In genomic region chr1:22805726-22806625, GRCm38 (mm10) we compare ENCODE assay signal across 8 mouse cellular contexts. TPM values are rescaled to one million over a fixed set of nuclear protein-coding genes. Genes with fewer than 3 reads are reported as not detected.
DNase-seq lines count a peak whose midpoint lies in the region; ATAC-seq lines count a peak whose summit lies in the region.

TSS of gene Rims1 (minus strand) at chr1:22805994.

- peak within 1 kb of the TSS; percentile 86 for H3K27ac ChIP-seq in hindbrain, embryonic 12.5 days

- no peaks in the 10 kb centered on the region for H3K9me3 ChIP-seq in hindbrain, embryonic 12.5 days (replicated peaks)

- peaks cover 4% of the 10 kb centered on the region; the same call in 1 of the 2 replicates for H3K27me3 ChIP-seq in hindbrain, embryonic 12.5 days

- peak within 1 kb of the TSS; percentile 79 for H3K4me2 ChIP-seq in hindbrain, embryonic 12.5 days (replicated peaks)

- ATAC-seq in frontal cortex, adult (ENCODE audit: low TSS enrichment), result peak; percentile 76
- ATAC-seq in hindbrain, embryonic 12.5 days (ENCODE audit: low FRiP score), result peak; percentile 93
- peak; percentile 63 for ATAC-seq in megakaryocyte progenitor cell, adult 5-6 weeks (replicated peaks; ENCODE audit: poor library complexity)
- no peak for ATAC-seq in activated CD4-positive, CD25-positive, alpha-beta regulatory T cell, adult 4 months

- WGBS in hindbrain, embryonic 12.5 days, result under 1% methylated on average over 65 of the region's 76 CpGs

- peak; percentile 56 for DNase-seq in adrenal gland, postnatal 10 days
- DNase-seq in cerebellum, adult 9-10 months, result peak; percentile 87
- DNase-seq in left cerebral cortex, postnatal 14 days (ENCODE audit: low spot score in 2 of 2), result peak; percentile 68 to 75
- DNase-seq in right cerebral cortex, postnatal 25 days, result peak; percentile 70

- H3K36me3 ChIP-seq in hindbrain, embryonic 12.5 days, result no peaks in the 10 kb centered on the region

- peak within 1 kb of the TSS; percentile 73 for H3K4me3 ChIP-seq in hindbrain, embryonic 12.5 days

- intact Hi-C loops in left cerebral cortex, postnatal 14 days (cut with DNase I), result loop anchor here (10.0 kb wide), 2 partner anchors 191 to 339 kb away; no protein-coding TSS in a partner anchor

- peaks cover 28% of the 10 kb centered on the region for H3K4me1 ChIP-seq in hindbrain, embryonic 12.5 days

- H3K9ac ChIP-seq in hindbrain, embryonic 12.5 days, result peak within 1 kb of the TSS; percentile 91

RNA-seq across cellular contexts. Expression of gene Rims1, which starts in this region (rescaled TPM):
- total RNA-seq in adrenal gland, postnatal 10 days (2021), result 1 to 10 TPM; 1.0 to 1.4 TPM
- 8.8 and 8.9 TPM in 2 replicates for polyA plus RNA-seq in hindbrain, embryonic 12.5 days (2016; fragmentation: Nextera tagmentation; extraction: Ambion mirVana)
- total RNA-seq in left cerebral cortex, postnatal 14 days (2021), result 100 to 1,000 TPM; 344 to 382 TPM
- not detected in 2 replicates for total RNA-seq in megakaryocyte progenitor cell, adult 5-6 weeks (2015)
- not detected in 2 replicates for total RNA-seq in megakaryocyte progenitor cell, adult 5-6 weeks (2017)
- not detected for polyA plus RNA-seq in activated CD4-positive, CD25-positive, alpha-beta regulatory T cell, adult 4 months (2017; shearing (Covaris generic))

Comparison
In these comparisons a context has a peak if more than half of its experiments do, and no peak if none do; other contexts are left out.
1. RNA of gene Rims1 (total RNA-seq): 344 to 382 TPM in left cerebral cortex, postnatal 14 days; 1.0 to 1.4 TPM in adrenal gland, postnatal 10 days and not detected in megakaryocyte progenitor cell, adult 5-6 weeks; every median in the first group is over 100 times any median in the second.
2. Peak in ATAC-seq in megakaryocyte progenitor cell, adult 5-6 weeks; RNA of the gene not detected or under 1 TPM.
3. Peak in every context shown above with its lines, with median percentiles within 50 percentile points of each other: DNase-seq.